Mouse (Mus musculus) ES-E14 (cell line): ENCODE measurements around the gene Pebp1.

ENCODE experiments used
- MAFK ChIP-seq: IDR thresholded peaks from 2 replicates; pipeline ENCODE4 v1.6.1; 2014; ENCODE audit warnings: mild to moderate bottlenecking, low read depth, low read length, inconsistent platforms; ENCODE audit not compliant: insufficient read depth
- ZC3H11A ChIP-seq: IDR thresholded peaks from 2 replicates; pipeline ENCODE4 v1.6.1; 2012; ENCODE audit warnings: low read depth, mild to moderate bottlenecking, inconsistent platforms, low read length, borderline replicate concordance

DNA sequence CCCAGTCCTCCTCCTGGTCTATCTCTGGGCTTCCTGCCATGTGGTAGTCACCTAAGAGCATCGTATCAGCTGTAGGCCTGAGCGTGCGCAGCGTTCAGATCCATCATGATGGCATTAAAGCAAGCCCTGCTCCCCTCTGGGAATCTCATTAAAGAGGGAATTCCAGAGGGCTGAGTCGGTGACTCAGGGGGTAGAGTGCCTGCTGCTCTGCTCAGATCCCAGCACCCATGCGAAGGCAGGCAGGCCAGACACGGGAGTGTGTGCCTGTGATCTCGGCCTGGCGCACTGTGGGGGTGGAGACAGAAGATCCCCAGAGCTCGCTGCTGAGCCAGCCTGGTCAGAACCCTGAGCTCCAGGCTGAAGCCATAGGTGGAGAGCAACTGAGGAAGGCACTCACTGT lies 39.1 kb downstream of the Pebp1 start:
- TF ChIP-seq ZC3H11A (no peak), MAFK (no peak)
